Mouse (Mus musculus) lung, embryonic 16.5 days (tissue): Measurements from ENCODE around the gene Plekhg5. TPM values are rescaled to one million over a fixed set of nuclear protein-coding genes. Genes with fewer than 3 reads are reported as not detected.

Source experiments
- ATAC-seq: fragments of 200-750 bp; cut with Nextera tagmentation; 2 replicates; pipeline ENCODE4 v1.8.0; 2017; ENCODE audit warnings: low read depth, mild to moderate bottlenecking, moderate library complexity
- H3K27ac ChIP-seq: fragments of 300-500 bp; sonication (generic); 2 replicates; pipeline ENCODE4 v1.5.1; 2014; ENCODE audit warnings: mild to moderate bottlenecking, control low read depth, low read length
- H3K27me3 ChIP-seq: fragments of 300-500 bp; sonication (generic); 2 replicates; pipeline ENCODE4 v1.6.1; 2014; ENCODE audit warnings: low read depth, low read length, mixed read lengths; ENCODE audit not compliant: control insufficient read depth, insufficient read depth
- H3K36me3 ChIP-seq: fragments of 300-500 bp; sonication (generic); 2 replicates; pipeline ENCODE4 v1.6.1; 2014; ENCODE audit warnings: low read length; ENCODE audit not compliant: control insufficient read depth, insufficient read depth
- H3K4me1 ChIP-seq: fragments of 300-500 bp; sonication (generic); replicated peaks from 2 replicates; pipeline ENCODE4 v1.6.1; 2014; ENCODE audit warnings: low read length, mixed read lengths; ENCODE audit not compliant: control insufficient read depth, insufficient read depth
- H3K4me2 ChIP-seq: fragments of 300-500 bp; sonication (generic); 2 replicates; pipeline ENCODE4 v1.6.1; 2014; ENCODE audit warnings: low read depth, low read length, control low read depth
- H3K4me3 ChIP-seq: fragments of 300-500 bp; sonication (generic); 2 replicates; pipeline ENCODE4 v1.5.1; 2014; ENCODE audit warnings: mild to moderate bottlenecking, low read length, control low read depth
- H3K9ac ChIP-seq: fragments of 300-500 bp; sonication (generic); 2 replicates; pipeline ENCODE4 v1.6.1; 2014; ENCODE audit warnings: low read length, control low read depth
- H3K9me3 ChIP-seq: fragments of 300-500 bp; sonication (generic); 2 replicates; pipeline ENCODE4 v1.6.1; 2016; ENCODE audit warnings: low read length; ENCODE audit not compliant: control insufficient read depth
- WGBS: fragments of 180-500 bp; shearing (Covaris S2); extraction: QIAGEN DNeasy Blood & Tissue Kit; methylation state at CpG from one replicate; pipeline ENCODE4 v1.1.7; 2014; 5-methylcytosine and 5-hydroxymethylcytosine counted together
- polyA plus RNA-seq: library from polyadenylated mRNA; unstranded; fragments of >200 nt; fragmentation: Nextera tagmentation; extraction: Ambion mirVana; gene quantifications from 2 replicates; pipeline ENCODE4 v1.2.1, GENCODE M21; 2015

Plekhg5 gene
- polyA plus RNA-seq, 1 experiment from 2014 or later, result 23.3 TPM

DNA sequence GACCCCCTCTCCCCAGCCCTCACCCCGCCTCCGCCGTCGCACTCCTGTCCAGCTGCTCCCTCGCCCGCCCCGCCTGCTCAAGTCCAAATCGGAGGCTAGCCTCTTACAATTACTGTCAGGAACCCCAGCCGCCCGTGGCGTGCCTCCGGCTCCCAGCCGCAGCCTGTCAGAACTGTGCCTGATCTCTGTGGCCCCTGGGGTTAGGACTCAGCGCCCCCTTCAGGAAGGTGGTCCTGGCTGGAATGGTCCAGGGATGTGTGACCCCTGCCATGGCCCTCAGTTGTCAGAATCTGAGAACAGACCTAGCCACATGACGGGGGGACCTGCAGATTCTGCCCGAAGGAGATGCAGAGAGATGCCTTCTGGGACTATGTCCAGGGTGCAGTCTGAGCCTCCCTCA lies 41.8 kb downstream of the Plekhg5 start:
- Histone ChIP-seq H3K9me3 (no peaks in the 10 kb centered on the region), H3K27me3 (peaks cover 22% of the 10 kb centered on the region), H3K36me3 (peaks cover 26% of the 10 kb centered on the region), H3K9ac (no peak overlapping the region), H3K4me1 (peaks cover 24% of the 10 kb centered on the region), H3K4me2 (no peak overlapping the region), H3K4me3 (no peak overlapping the region), H3K27ac (no peak overlapping the region)
- ATAC-seq, result no peak
- 80% methylated on average over 16 of the region's 16 CpGs for WGBS

DNA sequence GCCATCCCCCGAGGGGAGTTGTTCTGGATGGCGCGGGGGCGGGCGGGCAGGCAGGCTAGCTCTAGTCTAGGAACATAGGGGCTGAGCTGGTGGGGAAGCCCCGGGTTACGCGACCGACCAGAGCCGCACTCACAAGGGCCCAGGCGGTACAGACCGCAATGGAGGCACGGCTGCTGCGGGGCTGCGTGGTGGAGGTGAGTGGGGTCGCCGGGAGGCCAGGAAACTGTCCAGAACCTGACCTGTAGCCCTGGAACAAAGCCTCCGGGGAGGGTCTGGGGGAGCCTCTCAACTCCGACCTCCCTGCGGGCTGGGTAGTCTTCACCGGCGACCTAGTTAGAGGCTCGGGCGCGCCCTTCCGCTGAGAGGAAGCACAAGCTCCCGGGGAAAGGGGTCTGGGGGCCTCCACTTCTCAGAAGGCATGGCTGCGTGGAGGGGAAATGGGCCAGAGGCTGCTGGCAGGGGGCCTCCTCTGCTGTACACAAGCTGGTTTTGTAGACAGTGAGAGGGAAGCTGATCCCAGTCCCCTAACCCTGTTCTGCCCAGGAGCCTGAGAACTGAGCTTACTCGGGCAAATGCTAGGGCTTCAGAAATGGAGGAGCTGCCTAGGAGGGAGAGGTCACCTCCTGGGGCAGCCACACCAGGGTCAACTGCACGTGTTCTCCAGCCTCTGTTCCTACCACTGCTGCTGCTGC lies 43.8 kb downstream of the Plekhg5 start, which contains the start of gene Tnfrsf25:
Gene Tnfrsf25, plus strand, starts transcription at position 14 of the 692 bp plus-strand sequence.
- peak; percentile 39 for ATAC-seq

GRCm38 (mm10) chr4:152117538-152117937 lies 45.2 kb downstream of the Plekhg5 start:
- no peak overlapping the region for H3K9ac ChIP-seq
- H3K9me3 ChIP-seq, result no peaks in the 10 kb centered on the region
- H3K27ac ChIP-seq, result no peak overlapping the region
- no peak overlapping the region for H3K4me2 ChIP-seq
- peaks cover 53% of the 10 kb centered on the region for H3K27me3 ChIP-seq
- H3K4me1 ChIP-seq, result peaks cover 32% of the 10 kb centered on the region
- peaks cover 15% of the 10 kb centered on the region for H3K36me3 ChIP-seq
- WGBS, result 54% methylated on average over 9 of the region's 9 CpGs
- ATAC-seq, result no peak
- H3K4me3 ChIP-seq, result no peak overlapping the region

More for the DNA sequence above, 43.8 kb downstream of the Plekhg5 start, which contains the start of gene Tnfrsf25:
- H3K4me3 ChIP-seq, result peak within 1 kb of the TSS; percentile 1; the same call in 1 of the 2 replicates
- H3K27me3 ChIP-seq, result peaks cover 39% of the 10 kb centered on the region
- peak within 1 kb of the TSS; percentile 41 for H3K4me2 ChIP-seq
- no peaks in the 10 kb centered on the region for H3K9me3 ChIP-seq
- peaks cover 32% of the 10 kb centered on the region for H3K4me1 ChIP-seq
- H3K27ac ChIP-seq, result no peak within 1 kb of the TSS
- peak within 1 kb of the TSS; percentile 8 for H3K9ac ChIP-seq
- H3K36me3 ChIP-seq, result peaks cover 23% of the 10 kb centered on the region
- 6% methylated on average over 30 of the region's 30 CpGs for WGBS

DNA sequence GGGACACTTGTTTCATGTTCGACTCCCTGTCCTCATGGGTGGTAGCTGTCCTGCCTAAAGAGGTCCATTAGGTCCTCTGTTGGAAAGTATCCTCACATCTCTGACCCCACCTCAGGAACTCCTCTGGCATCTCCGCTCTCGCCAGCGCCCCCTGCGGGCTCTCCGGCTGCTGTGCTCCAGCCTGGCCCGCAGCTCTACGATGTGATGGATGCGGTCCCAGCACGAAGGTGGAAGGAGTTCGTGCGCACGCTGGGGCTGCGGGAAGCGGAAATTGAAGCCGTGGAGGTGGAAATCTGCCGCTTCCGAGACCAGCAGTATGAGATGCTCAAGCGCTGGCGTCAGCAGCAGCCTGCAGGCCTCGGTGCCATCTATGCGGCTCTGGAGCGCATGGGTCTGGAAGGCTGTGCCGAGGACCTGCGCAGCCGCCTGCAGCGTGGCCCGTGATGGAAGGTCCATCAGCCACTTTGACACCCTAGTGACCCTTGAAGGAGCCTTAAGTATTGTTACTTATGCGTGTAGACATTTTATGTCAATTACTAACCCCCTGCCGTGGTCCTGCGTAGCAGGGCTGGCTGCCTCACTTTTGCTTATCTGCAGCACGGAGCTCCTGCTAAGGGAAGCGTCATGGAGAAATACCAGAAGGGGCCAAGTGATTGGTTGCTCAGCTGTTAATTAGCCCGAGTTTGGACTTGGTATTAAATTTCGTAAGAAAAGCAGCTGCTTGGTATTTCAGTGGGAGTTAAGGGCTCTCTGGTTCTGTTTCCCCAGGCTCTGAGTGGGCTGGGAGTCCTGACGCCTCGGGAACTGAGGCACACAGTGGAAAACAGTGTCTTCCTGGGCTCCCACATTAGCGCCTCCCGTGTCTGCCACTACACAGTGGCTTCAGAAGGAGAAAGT lies 47.3 kb downstream of the Plekhg5 start:
- Histone ChIP-seq H3K9me3 (no peaks in the 10 kb centered on the region), H3K4me2 (no peak overlapping the region), H3K9ac (no peak overlapping the region), H3K4me3 (no peak overlapping the region), H3K4me1 (peaks cover 32% of the 10 kb centered on the region), H3K27me3 (peaks cover 72% of the 10 kb centered on the region), H3K36me3 (peaks cover 2% of the 10 kb centered on the region; the same call in 1 of the 2 replicates), H3K27ac (no peak overlapping the region)
- WGBS, result 8% methylated on average over 39 of the region's 39 CpGs
- no peak for ATAC-seq

DNA sequence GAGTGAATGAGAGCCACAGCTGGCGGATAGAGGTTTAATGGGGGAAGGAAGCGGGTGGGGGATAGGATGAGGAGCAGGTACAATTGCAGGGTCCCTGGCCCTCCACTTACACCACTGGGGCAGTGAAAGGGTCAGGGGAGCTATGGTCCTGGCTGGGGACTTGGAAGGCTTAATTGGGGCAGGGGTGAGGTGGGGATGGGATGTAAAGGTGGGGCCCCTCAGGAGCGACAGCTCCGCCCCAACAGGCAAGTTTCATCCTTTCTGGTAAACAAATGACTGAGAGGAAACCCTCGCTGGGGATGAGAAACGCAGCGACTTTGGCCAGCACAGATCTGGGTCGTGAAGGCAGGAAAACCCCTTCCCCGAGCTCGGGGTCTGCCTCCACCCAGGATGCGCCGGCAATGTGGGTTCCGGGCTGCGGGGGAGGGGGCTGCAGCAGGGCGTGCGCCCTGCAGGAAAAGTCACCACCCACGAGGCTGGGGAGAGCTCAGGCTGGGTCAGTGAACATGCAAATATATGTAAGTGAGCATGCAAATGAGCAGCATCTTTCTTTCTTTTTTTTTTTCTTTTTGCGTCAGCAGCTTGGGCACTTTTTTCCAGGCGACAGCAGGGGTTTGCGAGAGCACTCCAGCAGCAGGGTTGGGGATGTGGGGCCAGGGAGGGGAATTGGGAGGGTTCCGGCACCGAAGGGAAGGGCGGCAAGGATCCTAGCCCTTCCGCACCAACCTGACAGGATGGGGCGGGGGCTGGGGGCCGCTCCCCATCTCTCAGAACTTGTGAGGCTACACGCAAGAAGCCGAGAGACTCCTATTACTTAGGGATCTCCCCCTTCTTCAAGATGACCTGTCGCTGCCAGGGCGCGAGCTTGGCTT lies 48.2 kb downstream of the Plekhg5 start:
- 3% methylated on average over 31 of the region's 31 CpGs for WGBS
- Histone ChIP-seq H3K9me3 (no peaks in the 10 kb centered on the region), H3K4me3 (peak overlapping the region; percentile 9), H3K4me1 (peaks cover 28% of the 10 kb centered on the region), H3K36me3 (no peaks in the 10 kb centered on the region), H3K9ac (no peak overlapping the region), H3K27ac (no peak overlapping the region), H3K4me2 (peak overlapping the region; percentile 21), H3K27me3 (peaks cover 77% of the 10 kb centered on the region)
- no peak for ATAC-seq

- H3K9me3 ChIP-seq, result no peaks in the 10 kb centered on the region
- ATAC-seq, result no peak
- H3K4me1 ChIP-seq, result peaks cover 27% of the 10 kb centered on the region
- no peak overlapping the region for H3K9ac ChIP-seq
- peaks cover 83% of the 10 kb centered on the region for H3K27me3 ChIP-seq
- H3K4me2 ChIP-seq, result no peak overlapping the region; the same call in 1 of the 2 replicates
- H3K4me3 ChIP-seq, result peak overlapping the region; percentile 9; the same call in 1 of the 2 replicates
- 3% methylated on average over 12 of the region's 12 CpGs for WGBS
- no peaks in the 10 kb centered on the region for H3K36me3 ChIP-seq
- H3K27ac ChIP-seq, result no peak overlapping the region
Measured at GRCm38 (mm10) chr4:152121183-152121505, 48.8 kb downstream of the Plekhg5 start.

DNA sequence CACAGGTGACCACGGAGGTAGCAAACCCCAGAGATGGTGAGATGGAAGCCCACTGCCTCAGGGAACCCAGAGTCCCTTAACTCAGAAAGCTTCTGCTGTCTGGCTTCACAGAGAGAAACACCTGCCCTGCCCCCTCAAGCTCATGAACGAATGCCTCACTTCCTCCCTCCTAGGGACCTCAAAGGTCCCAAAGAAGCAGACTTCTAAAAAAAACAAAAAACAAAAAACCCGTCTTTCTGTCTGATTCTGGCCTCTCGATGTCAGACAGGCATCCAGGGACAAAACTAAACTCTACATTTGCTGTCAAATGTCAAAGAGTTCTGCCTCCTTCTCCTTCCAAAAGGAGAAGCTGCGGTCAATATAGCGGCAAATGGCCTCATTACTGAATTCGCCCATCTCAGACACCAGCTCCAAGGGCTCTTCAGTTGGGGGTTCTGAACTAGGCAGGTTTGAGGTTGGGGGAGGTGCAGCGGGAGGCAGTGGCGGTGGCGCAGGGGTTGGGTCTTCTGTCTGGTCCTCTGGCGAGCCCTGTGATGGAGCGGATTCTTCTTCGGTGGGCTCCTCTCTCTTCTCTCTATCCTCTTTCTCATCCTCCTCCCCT lies 52.2 kb downstream of the Plekhg5 start:
- H3K4me1 ChIP-seq, result peaks cover 18% of the 10 kb centered on the region
- H3K4me2 ChIP-seq, result no peak overlapping the region
- H3K9ac ChIP-seq, result no peak overlapping the region
- H3K27me3 ChIP-seq, result peaks cover 94% of the 10 kb centered on the region
- ATAC-seq, result no peak
- no peak overlapping the region for H3K27ac ChIP-seq
- 41% methylated on average over 13 of the region's 13 CpGs for WGBS
- H3K36me3 ChIP-seq, result no peaks in the 10 kb centered on the region
- no peaks in the 10 kb centered on the region for H3K9me3 ChIP-seq
- no peak overlapping the region for H3K4me3 ChIP-seq

GRCm38 (mm10) chr4:152125161-152126025 lies 53.1 kb downstream of the Plekhg5 start:
- no peaks in the 10 kb centered on the region for H3K9me3 ChIP-seq
- H3K9ac ChIP-seq, result no peak overlapping the region
- no peak for ATAC-seq
- H3K36me3 ChIP-seq, result no peaks in the 10 kb centered on the region
- peak overlapping the region; percentile 34 for H3K4me2 ChIP-seq
- peak overlapping the region; percentile 24 for H3K4me3 ChIP-seq
- peaks cover 10% of the 10 kb centered on the region for H3K4me1 ChIP-seq
- WGBS, result 19% methylated on average over 56 of the region's 56 CpGs
- peaks cover 94% of the 10 kb centered on the region for H3K27me3 ChIP-seq
- no peak overlapping the region for H3K27ac ChIP-seq
